Mouse (Mus musculus): ENCODE measurements around the gene Vmn1r54. TPM values are rescaled to one million over a fixed set of nuclear protein-coding genes. Genes with fewer than 3 reads are reported as not detected.
"Not testable (repeated sequence)": the region's sequence is repeated elsewhere in the genome, so short reads cannot be mapped to it uniquely, and the experiment has no call there.

The Vmn1r54 gene
- polyA plus RNA-seq (2012; ENCODE audit: insufficient read depth, insufficient read length, missing spikeins) = not detected in 2 replicates

DNA sequence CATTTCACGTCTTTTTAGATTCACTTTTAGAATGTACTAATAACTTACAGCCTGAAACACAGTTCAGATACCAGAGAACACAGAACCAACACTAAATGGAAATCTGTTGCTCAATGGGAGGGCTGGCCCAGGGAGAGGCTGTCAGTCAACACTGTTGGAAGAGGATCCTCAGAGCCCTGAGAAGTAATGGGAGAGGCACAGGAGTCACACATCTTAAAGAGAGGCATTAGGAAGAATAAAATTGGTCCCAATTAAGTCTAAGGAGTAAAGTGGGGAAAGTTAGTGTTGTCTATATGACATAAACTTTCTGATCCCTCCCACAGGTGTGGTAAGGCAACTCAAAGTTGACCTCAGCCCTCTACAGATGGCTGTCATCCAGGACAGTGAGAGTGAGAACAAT, at the start of gene Vmn1r54:
Gene Vmn1r54 (plus strand): TSS at position 301 of the 400 bp plus-strand sequence.
- TF ChIP-seq CTCF (IDR thresholded peaks at IDR 0.05; ENCODE audit: low read depth, low read length) = no peak
- no peak for TF ChIP-seq POLR2A (IDR thresholded peaks at IDR 0.05; ENCODE audit: borderline replicate concordance, low read depth, low read length)
- H3K27ac ChIP-seq (ENCODE audit: insufficient read depth, low read depth, low read length) = no peak within 1 kb of the TSS
- H3K4me1 ChIP-seq (ENCODE audit: control insufficient read depth, insufficient read depth, low read length) = no peaks in the 10 kb centered on the region
- no peak within 1 kb of the TSS for H3K4me3 ChIP-seq (ENCODE audit: insufficient read depth, low read length)

DNA sequence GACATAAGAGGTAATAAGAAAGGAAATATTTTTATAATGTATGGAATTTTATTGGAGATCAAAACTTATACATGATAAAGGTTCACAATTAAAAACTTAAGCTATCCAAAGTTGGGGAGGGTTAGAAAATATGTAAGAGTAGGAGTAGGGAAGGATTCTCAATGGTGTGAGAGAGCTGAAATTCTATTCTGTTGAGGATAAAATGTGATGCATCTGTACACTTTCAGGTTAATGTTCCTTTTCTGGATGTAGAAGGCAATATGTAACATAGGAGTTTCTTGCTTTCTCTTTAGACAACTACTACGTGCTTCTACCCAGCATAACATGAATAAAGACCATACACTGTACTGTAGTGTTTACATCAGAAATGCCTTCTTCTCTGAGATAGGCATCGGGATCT, 43.6 kb upstream of the Vmn1r54 start, which contains the start of gene V1ra8:
Gene V1ra8 (plus strand): TSS at position 301 of the 400 bp plus-strand sequence.
- H3K4me3 ChIP-seq (ENCODE audit: insufficient read depth, low read length); H3K27ac ChIP-seq (ENCODE audit: insufficient read depth, low read depth, low read length); H3K4me1 ChIP-seq (ENCODE audit: control insufficient read depth, insufficient read depth, low read length): not testable (repeated sequence)

DNA sequence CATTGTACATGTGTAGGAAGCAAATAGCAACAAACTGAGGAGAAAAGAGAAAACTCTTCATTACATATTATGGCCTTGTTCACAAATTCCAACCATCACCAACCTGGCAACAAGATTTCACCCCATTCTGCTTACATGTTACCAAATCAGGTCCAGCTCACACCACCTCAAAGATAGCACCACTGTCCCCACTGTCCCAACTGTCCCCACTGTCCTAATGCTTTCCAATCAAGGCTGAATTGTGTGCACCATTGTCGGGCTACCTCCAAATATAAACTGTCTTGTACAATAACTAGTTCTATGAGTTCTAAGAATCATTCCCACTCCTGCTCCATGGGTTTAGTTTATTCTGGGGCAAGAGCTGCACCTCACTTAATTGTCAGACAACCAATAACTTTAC, 21.8 kb upstream of the Vmn1r54 start, which contains the start of gene Vmn1r53:
Gene Vmn1r53 (minus strand): TSS at position 101 of the 400 bp plus-strand sequence.
- no peaks in the 10 kb centered on the region for H3K4me1 ChIP-seq (ENCODE audit: control insufficient read depth, insufficient read depth, low read length)
- H3K27ac ChIP-seq (ENCODE audit: insufficient read depth, low read depth, low read length) = no peak within 1 kb of the TSS
- H3K4me3 ChIP-seq (ENCODE audit: insufficient read depth, low read length) = no peak within 1 kb of the TSS
- no peak for TF ChIP-seq POLR2A (IDR thresholded peaks at IDR 0.05; ENCODE audit: borderline replicate concordance, low read depth, low read length)
- TF ChIP-seq CTCF (IDR thresholded peaks at IDR 0.05; ENCODE audit: low read depth, low read length) = no peak

DNA sequence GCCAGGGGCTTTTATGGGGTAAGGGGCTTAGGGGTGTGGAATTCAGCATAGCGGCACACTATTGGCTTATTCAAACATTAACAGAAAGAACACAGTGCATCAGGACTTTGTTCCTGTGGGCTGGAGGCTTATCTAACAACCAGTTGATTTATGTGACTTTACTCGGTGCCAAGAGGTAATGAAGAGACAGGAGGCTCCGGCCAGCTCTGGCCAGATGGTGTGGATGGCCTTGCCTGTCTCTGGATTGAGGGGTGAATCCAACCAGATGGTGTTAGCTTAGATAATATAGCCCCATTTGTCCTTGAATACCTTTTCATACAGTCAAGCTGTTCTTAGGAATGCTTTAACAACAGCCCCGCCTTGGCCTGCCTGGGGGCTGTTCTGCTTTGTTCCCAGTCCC, 14.0 kb upstream of the Vmn1r54 start:
- not testable (repeated sequence) for H3K4me3 ChIP-seq (ENCODE audit: insufficient read depth, low read length); H3K27ac ChIP-seq (ENCODE audit: insufficient read depth, low read depth, low read length); H3K4me1 ChIP-seq (ENCODE audit: control insufficient read depth, insufficient read depth, low read length)

DNA sequence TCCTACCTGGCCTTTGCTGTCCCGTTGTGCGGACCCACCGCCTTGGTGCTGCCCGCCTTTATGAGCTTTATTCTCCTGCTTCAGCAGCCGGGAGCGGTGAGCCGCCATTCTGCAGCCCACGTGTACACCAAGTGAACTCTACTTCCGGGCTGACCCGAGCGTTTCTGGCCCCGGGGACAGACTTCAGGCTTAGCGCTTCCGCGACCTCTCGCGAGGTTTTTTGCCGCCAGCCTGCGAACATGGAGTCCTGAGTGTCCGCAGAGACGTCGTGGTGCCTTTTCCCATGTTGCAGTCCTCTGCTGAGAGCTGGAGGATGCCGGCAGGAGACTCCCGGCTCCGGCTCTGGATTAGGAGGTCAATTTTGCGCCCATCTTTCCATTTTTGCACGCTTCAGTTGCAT, 13.4 kb upstream of the Vmn1r54 start:
- TF ChIP-seq POLR2A (IDR thresholded peaks at IDR 0.05; ENCODE audit: borderline replicate concordance, low read depth, low read length) = no peak
- TF ChIP-seq CTCF (IDR thresholded peaks at IDR 0.05; ENCODE audit: low read depth, low read length) = no peak
- no peak overlapping the region for H3K27ac ChIP-seq (ENCODE audit: insufficient read depth, low read depth, low read length)
- H3K4me3 ChIP-seq (ENCODE audit: insufficient read depth, low read length) = no peak overlapping the region
- H3K4me1 ChIP-seq (ENCODE audit: control insufficient read depth, insufficient read depth, low read length) = no peaks in the 10 kb centered on the region

DNA sequence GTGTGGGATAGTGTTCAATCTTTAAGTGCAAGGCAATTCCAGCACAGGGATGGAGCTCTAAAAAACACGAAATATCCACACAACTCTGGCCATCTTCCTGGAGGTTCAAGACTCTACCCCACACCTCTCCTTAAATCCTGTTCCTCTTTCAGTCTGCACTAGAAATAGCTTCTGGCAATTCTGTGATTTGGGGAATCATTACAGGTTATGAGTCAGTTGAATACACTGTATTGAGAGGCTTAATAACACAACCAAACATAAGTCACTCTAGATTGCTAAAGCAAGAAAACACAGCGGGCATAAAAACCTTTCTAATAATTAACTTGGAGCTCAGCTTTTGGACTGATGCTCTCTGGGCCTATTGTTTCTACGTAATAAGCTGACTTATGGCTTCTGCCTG, 2.1 kb upstream of the Vmn1r54 start:
- no peak overlapping the region for H3K27ac ChIP-seq (ENCODE audit: insufficient read depth, low read depth, low read length)
- no peak for TF ChIP-seq CTCF (IDR thresholded peaks at IDR 0.05; ENCODE audit: low read depth, low read length)
- no peak for TF ChIP-seq POLR2A (IDR thresholded peaks at IDR 0.05; ENCODE audit: borderline replicate concordance, low read depth, low read length)
- H3K4me1 ChIP-seq (ENCODE audit: control insufficient read depth, insufficient read depth, low read length) = no peaks in the 10 kb centered on the region
- H3K4me3 ChIP-seq (ENCODE audit: insufficient read depth, low read length) = no peak overlapping the region

DNA sequence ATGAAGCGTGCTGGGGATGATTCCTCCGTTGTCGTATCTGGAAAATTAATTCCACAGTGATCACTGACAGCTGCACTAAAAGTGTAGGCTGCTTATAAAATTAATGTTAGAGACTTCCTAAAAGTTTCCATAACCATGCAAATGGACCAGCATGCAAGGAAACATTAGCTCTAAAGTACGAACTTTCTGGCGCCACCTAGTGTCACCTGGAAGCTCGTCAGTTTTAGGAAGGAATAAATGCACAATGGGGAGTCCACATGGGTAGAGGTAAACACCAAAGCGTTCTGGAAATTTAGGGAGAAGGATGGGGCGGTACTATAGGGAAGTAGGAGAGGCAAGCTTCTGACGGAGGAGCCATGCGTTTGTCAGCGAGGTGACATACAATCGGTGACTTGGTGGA, 42.2 kb downstream of the Vmn1r54 start:
- H3K27ac ChIP-seq (ENCODE audit: insufficient read depth, low read depth, low read length) = no peak overlapping the region

DNA sequence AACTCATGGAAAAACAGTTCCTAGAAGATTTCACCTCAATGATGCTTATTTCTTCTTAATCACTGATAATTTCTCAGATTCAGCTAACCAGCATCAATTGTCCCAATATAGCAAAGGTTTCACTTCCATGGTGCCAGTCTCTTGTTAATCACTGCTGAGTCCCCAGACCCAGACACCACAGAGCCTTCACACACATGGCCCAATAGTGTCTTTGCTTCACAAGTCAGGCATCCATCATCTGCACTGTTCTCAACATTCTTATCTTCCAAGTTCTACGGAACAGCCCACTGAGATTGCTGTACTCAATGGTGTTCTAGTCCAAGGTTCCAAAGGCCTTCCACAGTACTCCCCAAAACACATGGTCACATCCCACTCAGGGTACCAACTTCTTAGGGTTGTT, 54.8 kb downstream of the Vmn1r54 start, which contains the start of gene BC048671:
Gene BC048671 (plus strand): TSS at position 301 of the 400 bp plus-strand sequence.
- Histone ChIP-seq H3K4me3 (ENCODE audit: insufficient read depth, low read length) (no peak within 1 kb of the TSS), H3K27ac (ENCODE audit: insufficient read depth, low read depth, low read length) (no peak within 1 kb of the TSS)
- TF ChIP-seq CTCF (IDR thresholded peaks at IDR 0.05; ENCODE audit: low read depth, low read length) (no peak), POLR2A (IDR thresholded peaks at IDR 0.05; ENCODE audit: borderline replicate concordance, low read depth, low read length) (no peak)

More for the DNA sequence above, 42.2 kb downstream of the Vmn1r54 start:
- Histone ChIP-seq H3K4me3 (ENCODE audit: insufficient read depth, low read length) (no peak overlapping the region), H3K4me1 (ENCODE audit: control insufficient read depth, insufficient read depth, low read length) (no peaks in the 10 kb centered on the region)
- no peak for TF ChIP-seq POLR2A (IDR thresholded peaks at IDR 0.05; ENCODE audit: borderline replicate concordance, low read depth, low read length)
- no peak for TF ChIP-seq CTCF (IDR thresholded peaks at IDR 0.05; ENCODE audit: low read depth, low read length)

DNA sequence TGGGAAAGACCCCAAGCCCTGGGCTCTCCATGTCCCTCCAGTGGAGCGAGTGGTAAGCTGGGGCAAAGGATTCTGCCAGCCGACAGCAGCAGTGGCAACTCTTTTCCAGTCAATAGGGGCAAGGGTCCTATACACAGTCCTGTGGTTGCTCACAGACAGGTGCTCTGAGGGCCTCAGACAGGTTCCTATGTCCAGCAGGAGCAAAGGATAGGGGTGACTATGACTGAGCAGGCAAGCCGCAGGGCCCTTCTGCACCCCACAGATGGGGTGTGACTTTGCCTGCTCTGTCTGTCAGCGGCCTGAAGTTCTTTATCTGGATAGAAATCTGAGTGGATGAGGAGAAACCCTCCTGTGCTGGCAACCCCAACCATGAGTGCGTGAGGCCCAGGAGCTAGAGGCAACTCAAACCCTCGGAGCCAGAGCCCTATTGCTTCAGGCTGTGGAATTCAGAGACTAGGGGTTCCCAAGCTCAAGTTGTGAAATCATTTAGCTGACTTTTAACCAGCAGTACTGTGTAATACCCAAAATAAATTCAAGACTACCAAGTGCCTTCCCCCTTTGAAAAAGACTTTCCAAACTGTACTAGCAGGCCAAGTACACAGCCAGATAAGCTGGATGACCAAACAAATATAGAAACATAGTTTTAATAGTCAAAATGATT, 60.3 kb downstream of the Vmn1r54 start:
- no peak overlapping the region for H3K27ac ChIP-seq (ENCODE audit: insufficient read depth, low read depth, low read length)
- TF ChIP-seq CTCF (IDR thresholded peaks at IDR 0.05; ENCODE audit: low read depth, low read length) (no peak), POLR2A (IDR thresholded peaks at IDR 0.05; ENCODE audit: borderline replicate concordance, low read depth, low read length) (no peak)
- H3K4me1 ChIP-seq (ENCODE audit: control insufficient read depth, insufficient read depth, low read length) = no peaks in the 10 kb centered on the region
- H3K4me3 ChIP-seq (ENCODE audit: insufficient read depth, low read length) = no peak overlapping the region

More for the DNA sequence above, 54.8 kb downstream of the Vmn1r54 start, which contains the start of gene BC048671:
- H3K4me1 ChIP-seq (ENCODE audit: control insufficient read depth, insufficient read depth, low read length) = no peaks in the 10 kb centered on the region

DNA sequence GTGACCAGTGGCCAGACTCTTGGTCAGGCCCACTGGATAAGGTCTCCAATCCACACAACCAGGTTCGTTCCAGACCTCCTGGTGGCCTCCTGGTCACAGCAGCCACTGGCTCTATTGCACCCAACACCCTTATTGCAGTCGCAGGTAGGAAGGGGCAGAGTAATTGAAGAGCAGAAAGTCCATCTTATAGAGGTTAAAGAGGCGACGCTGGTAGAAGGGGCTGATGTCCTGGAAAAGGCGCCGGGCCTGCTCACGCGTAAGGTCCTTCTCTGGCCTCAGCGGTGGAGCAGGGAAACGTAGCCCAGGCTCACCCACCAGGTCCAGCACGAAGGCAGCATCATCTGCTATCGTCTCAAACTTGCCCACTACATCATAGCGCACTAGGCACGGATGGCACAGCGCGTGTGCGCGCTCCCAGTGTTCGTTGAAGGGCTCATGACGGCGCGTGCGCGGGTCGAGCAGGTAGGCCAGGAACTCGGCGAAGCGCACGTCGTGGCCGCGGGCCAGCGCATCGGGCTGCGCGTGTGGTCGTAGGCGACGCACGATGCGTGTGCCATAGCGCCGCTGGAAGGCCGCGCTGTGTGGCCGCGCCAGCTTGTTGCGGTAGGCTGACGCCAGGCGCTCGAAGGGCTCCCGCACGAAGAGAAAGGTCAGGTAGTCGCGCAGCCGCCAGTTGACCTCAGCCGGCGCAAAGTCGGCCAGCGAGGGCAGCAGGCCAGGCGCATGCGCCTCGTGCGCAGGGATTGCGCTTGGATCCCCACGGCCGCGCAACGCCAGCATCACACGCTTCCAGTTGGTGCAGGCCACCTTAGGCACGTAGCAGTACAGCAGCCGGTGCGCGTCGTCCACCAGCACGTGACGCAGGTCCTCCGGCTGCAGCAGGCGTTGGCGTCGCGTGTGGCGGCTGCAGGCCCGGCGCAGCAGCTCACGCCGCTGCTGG, 63.0 kb downstream of the Vmn1r54 start:
- no peak overlapping the region for H3K4me3 ChIP-seq (ENCODE audit: insufficient read depth, low read length)
- TF ChIP-seq POLR2A (IDR thresholded peaks at IDR 0.05; ENCODE audit: borderline replicate concordance, low read depth, low read length) (no peak), CTCF (IDR thresholded peaks at IDR 0.05; ENCODE audit: low read depth, low read length) (no peak)
- no peak overlapping the region for H3K27ac ChIP-seq (ENCODE audit: insufficient read depth, low read depth, low read length)
- no peaks in the 10 kb centered on the region for H3K4me1 ChIP-seq (ENCODE audit: control insufficient read depth, insufficient read depth, low read length)
